Mouse (Mus musculus): ENCODE measurements around the gene Apaf1. TPM values are rescaled to one million over a fixed set of nuclear protein-coding genes. Genes with fewer than 3 reads are reported as not detected.

Gene Apaf1
- total RNA-seq, 1 experiment = 25.7 TPM

GRCm38 (mm10) chr10:91005858-91006538, 76.6 kb downstream of the Apaf1 start:
- DNase-seq (ENCODE audit: low read depth, low spot score) = no peak
- Histone ChIP-seq H3K27ac (ENCODE audit: insufficient read depth, low read depth, low read length, poor library complexity, severe bottlenecking) (no peak overlapping the region), H3K9ac (ENCODE audit: insufficient read depth, low read depth, low read length, poor library complexity, severe bottlenecking) (no peak overlapping the region), H3K4me1 (ENCODE audit: control insufficient read depth in 2 of 2, insufficient read depth in 2 of 2, low read length in 2 of 2, poor library complexity in 1 of 2) (no peaks in the 10 kb centered on the region), H3K9me3 (ENCODE audit: control insufficient read depth, insufficient read depth, low read depth, low read length) (no peaks in the 10 kb centered on the region), H3K36me3 (ENCODE audit: control insufficient read depth, insufficient read depth, low read length, poor library complexity, severe bottlenecking) (no peaks in the 10 kb centered on the region; the same call in 1 of the 2 replicates), H3K4me3 (ENCODE audit: insufficient read depth in 1 of 2, low read depth in 1 of 2, low read length in 2 of 2, poor library complexity in 1 of 2, severe bottlenecking in 1 of 2) (no peak overlapping the region)
- TF ChIP-seq ZNF384 (IDR thresholded peaks at IDR 0.05; ENCODE audit: low read depth, low read length) (no peak), CHD2 (IDR thresholded peaks at IDR 0.05; ENCODE audit: low read depth, low read length) (no peak), HCFC1 (IDR thresholded peaks at IDR 0.05; ENCODE audit: borderline replicate concordance, insufficient read depth, low read length) (no peak), MAFK (IDR thresholded peaks at IDR 0.05; ENCODE audit: insufficient read depth, low read depth, low read length) (no peak), ZC3H11A (IDR thresholded peaks at IDR 0.05; ENCODE audit: borderline replicate concordance, low read depth, low read length) (no peak)
- in situ Hi-C loops (cut with MboI; ENCODE audit: low sequenced_read_pairs in 2 of 2, unreplicated experiment in 2 of 2) = no loop called here

- no peak for DNase-seq (ENCODE audit: low read depth, low spot score)
- Histone ChIP-seq H3K27ac (ENCODE audit: insufficient read depth, low read depth, low read length, poor library complexity, severe bottlenecking) (no peak overlapping the region), H3K9ac (ENCODE audit: insufficient read depth, low read depth, low read length, poor library complexity, severe bottlenecking) (no peak overlapping the region), H3K4me3 (ENCODE audit: insufficient read depth in 1 of 2, low read depth in 1 of 2, low read length in 2 of 2, poor library complexity in 1 of 2, severe bottlenecking in 1 of 2) (no peak overlapping the region), H3K36me3 (ENCODE audit: control insufficient read depth, insufficient read depth, low read length, poor library complexity, severe bottlenecking) (no peaks in the 10 kb centered on the region; the same call in 1 of the 2 replicates), H3K9me3 (ENCODE audit: control insufficient read depth, insufficient read depth, low read depth, low read length) (no peaks in the 10 kb centered on the region), H3K4me1 (ENCODE audit: control insufficient read depth in 2 of 2, insufficient read depth in 2 of 2, low read length in 2 of 2, poor library complexity in 1 of 2) (no peaks in the 10 kb centered on the region)
- in situ Hi-C loops (cut with MboI; ENCODE audit: low sequenced_read_pairs in 2 of 2, unreplicated experiment in 2 of 2) = no loop called here
- no peak for TF ChIP-seq MAFK (IDR thresholded peaks at IDR 0.05; ENCODE audit: insufficient read depth, low read depth, low read length)
- no peak for TF ChIP-seq ZNF384 (IDR thresholded peaks at IDR 0.05; ENCODE audit: low read depth, low read length)
- no peak for TF ChIP-seq HCFC1 (IDR thresholded peaks at IDR 0.05; ENCODE audit: borderline replicate concordance, insufficient read depth, low read length)
- no peak for TF ChIP-seq CHD2 (IDR thresholded peaks at IDR 0.05; ENCODE audit: low read depth, low read length)
- no peak for TF ChIP-seq ZC3H11A (IDR thresholded peaks at IDR 0.05; ENCODE audit: borderline replicate concordance, low read depth, low read length)
Measured at GRCm38 (mm10) chr10:91001421-91001820, 81.1 kb downstream of the Apaf1 start.

GRCm38 (mm10) chr10:90999899-91000298, 82.7 kb downstream of the Apaf1 start:
- Histone ChIP-seq H3K36me3 (ENCODE audit: control insufficient read depth, insufficient read depth, low read length, poor library complexity, severe bottlenecking) (peaks cover 3% of the 10 kb centered on the region; the same call in 1 of the 2 replicates), H3K4me1 (ENCODE audit: control insufficient read depth in 2 of 2, insufficient read depth in 2 of 2, low read length in 2 of 2, poor library complexity in 1 of 2) (no peaks in the 10 kb centered on the region), H3K9me3 (ENCODE audit: control insufficient read depth, insufficient read depth, low read depth, low read length) (no peaks in the 10 kb centered on the region), H3K9ac (ENCODE audit: insufficient read depth, low read depth, low read length, poor library complexity, severe bottlenecking) (no peak overlapping the region), H3K4me3 (ENCODE audit: insufficient read depth in 1 of 2, low read depth in 1 of 2, low read length in 2 of 2, poor library complexity in 1 of 2, severe bottlenecking in 1 of 2) (no peak overlapping the region), H3K27ac (ENCODE audit: insufficient read depth, low read depth, low read length, poor library complexity, severe bottlenecking) (no peak overlapping the region)
- in situ Hi-C loops (cut with MboI; ENCODE audit: low sequenced_read_pairs in 2 of 2, unreplicated experiment in 2 of 2) = no loop called here
- no peak for TF ChIP-seq CHD2 (IDR thresholded peaks at IDR 0.05; ENCODE audit: low read depth, low read length)
- no peak for TF ChIP-seq ZC3H11A (IDR thresholded peaks at IDR 0.05; ENCODE audit: borderline replicate concordance, low read depth, low read length)
- TF ChIP-seq ZNF384 (IDR thresholded peaks at IDR 0.05; ENCODE audit: low read depth, low read length) = no peak
- TF ChIP-seq MAFK (IDR thresholded peaks at IDR 0.05; ENCODE audit: insufficient read depth, low read depth, low read length) = no peak
- no peak for TF ChIP-seq HCFC1 (IDR thresholded peaks at IDR 0.05; ENCODE audit: borderline replicate concordance, insufficient read depth, low read length)
- no peak for DNase-seq (ENCODE audit: low read depth, low spot score)

GRCm38 (mm10) chr10:90993869-90994268, 88.7 kb downstream of the Apaf1 start:
- TF ChIP-seq CHD2 (IDR thresholded peaks at IDR 0.05; ENCODE audit: low read depth, low read length) (no peak), HCFC1 (IDR thresholded peaks at IDR 0.05; ENCODE audit: borderline replicate concordance, insufficient read depth, low read length) (no peak), MAFK (IDR thresholded peaks at IDR 0.05; ENCODE audit: insufficient read depth, low read depth, low read length) (no peak), ZNF384 (IDR thresholded peaks at IDR 0.05; ENCODE audit: low read depth, low read length) (no peak), ZC3H11A (IDR thresholded peaks at IDR 0.05; ENCODE audit: borderline replicate concordance, low read depth, low read length) (no peak)
- in situ Hi-C loops (cut with MboI; ENCODE audit: low sequenced_read_pairs in 2 of 2, unreplicated experiment in 2 of 2) = no loop called here
- Histone ChIP-seq H3K36me3 (ENCODE audit: control insufficient read depth, insufficient read depth, low read length, poor library complexity, severe bottlenecking) (peaks cover 5% of the 10 kb centered on the region; the same call in 1 of the 2 replicates), H3K9me3 (ENCODE audit: control insufficient read depth, insufficient read depth, low read depth, low read length) (no peaks in the 10 kb centered on the region), H3K4me1 (ENCODE audit: control insufficient read depth in 2 of 2, insufficient read depth in 2 of 2, low read length in 2 of 2, poor library complexity in 1 of 2) (no peaks in the 10 kb centered on the region), H3K27ac (ENCODE audit: insufficient read depth, low read depth, low read length, poor library complexity, severe bottlenecking) (no peak overlapping the region), H3K9ac (ENCODE audit: insufficient read depth, low read depth, low read length, poor library complexity, severe bottlenecking) (no peak overlapping the region), H3K4me3 (ENCODE audit: insufficient read depth in 1 of 2, low read depth in 1 of 2, low read length in 2 of 2, poor library complexity in 1 of 2, severe bottlenecking in 1 of 2) (no peak overlapping the region)
- DNase-seq (ENCODE audit: low read depth, low spot score) = no peak
